Mouse (Mus musculus) lung, postnatal 14 days (tissue): Measurements from ENCODE around the gene Olfr1360.

ENCODE experiments used
- DNase-seq: peaks from one replicate; pipeline ENCODE4 v3.0.0; 2021

Olfr1360 gene

DNA sequence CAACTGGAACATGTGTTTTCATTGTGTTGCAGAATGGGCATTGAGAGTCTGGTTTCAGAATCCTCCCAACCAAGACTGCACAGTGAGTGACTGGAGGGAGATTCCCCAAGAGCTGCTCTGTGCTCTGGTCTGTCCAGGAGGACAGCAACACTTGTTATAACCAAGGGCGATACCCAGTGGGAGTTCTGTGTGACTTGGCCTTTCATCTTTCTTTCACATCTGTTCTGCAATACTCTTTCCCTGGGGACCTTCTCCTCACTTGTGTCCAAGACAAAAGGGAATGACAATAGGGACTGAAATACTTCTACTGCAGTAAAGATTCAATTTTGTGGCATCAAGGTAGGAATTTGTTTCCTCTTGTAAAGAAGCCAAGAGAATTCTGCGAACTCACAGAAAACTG is 34.8 kb downstream of the Olfr1360 start, which contains the start of gene Olfr11:
Gene Olfr11, minus strand, starts transcription at position 101 of the 400 bp plus-strand sequence.
- no peak for DNase-seq
